Mouse (Mus musculus) cortical plate, adult 2 months (tissue): ENCODE measurements around the gene Ppbp.
"Not testable (repeated sequence)": the region's sequence is repeated elsewhere in the genome, so short reads cannot be mapped to it uniquely, and the experiment has no call there.

Experiments used
- CTCF ChIP-seq: fragments of 200-500 bp; IDR thresholded peaks from 2 replicates; pipeline ENCODE4 v1.5.1; 2011; ENCODE audit warnings: mild to moderate bottlenecking, control low read depth, low read length; ENCODE audit not compliant: insufficient read depth; ENCODE audit errors: extremely low read depth
- POLR2A ChIP-seq: fragments of 200-500 bp; IDR thresholded peaks from 2 replicates; pipeline ENCODE4 v1.6.1; 2011; ENCODE audit warnings: mild to moderate bottlenecking, low read length, control low read depth; ENCODE audit not compliant: insufficient read depth; ENCODE audit errors: extremely low read depth

DNA sequence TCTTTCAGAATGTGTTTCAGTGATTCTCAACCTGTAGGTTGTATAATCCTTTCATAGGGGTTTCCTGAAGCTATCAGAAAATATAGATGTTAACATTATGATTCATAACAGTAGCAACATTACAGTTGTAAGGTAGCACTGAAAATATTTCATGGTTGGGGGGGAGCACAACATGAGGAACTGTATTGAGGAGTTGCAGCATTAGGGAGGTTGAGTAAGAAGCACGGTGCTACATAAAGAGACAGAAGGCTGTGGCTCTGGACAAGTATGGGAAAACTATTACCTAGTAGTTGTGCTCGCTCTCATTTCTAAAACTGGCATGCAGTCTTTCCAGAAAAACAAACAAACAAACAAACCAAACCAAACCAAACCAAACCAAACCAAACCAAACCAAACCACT lies 27.1 kb downstream of the Ppbp start:
- not testable (repeated sequence) for TF ChIP-seq CTCF, POLR2A
